Mouse (Mus musculus) thymus, adult 2 months (tissue): Measurements from ENCODE around the gene Nucb1. TPM values are rescaled to one million over a fixed set of nuclear protein-coding genes. Genes with fewer than 3 reads are reported as not detected.
"Not testable (repeated sequence)": the region's sequence is repeated elsewhere in the genome, so short reads cannot be mapped to it uniquely, and the experiment has no call there.

Experiments
- DNase-seq: peaks from one replicate; pipeline ENCODE4 v3.0.0; 2021
- H3K27ac ChIP-seq: fragments of 200-500 bp; 2 replicates; pipeline ENCODE4 v1.5.1; 2012; ENCODE audit warnings: low read length, control low read depth; ENCODE audit not compliant: control insufficient read depth, insufficient read depth
- H3K27me3 ChIP-seq: fragments of 200-500 bp; 2 replicates; pipeline ENCODE4 v1.6.1; 2012; ENCODE audit warnings: mild to moderate bottlenecking, low read length, moderate library complexity, mixed read lengths; ENCODE audit not compliant: control insufficient read depth, insufficient read depth
- H3K36me3 ChIP-seq: fragments of 200-500 bp; 2 replicates; pipeline ENCODE4 v1.6.1; 2012; ENCODE audit warnings: mild to moderate bottlenecking, low read length, moderate library complexity; ENCODE audit not compliant: control insufficient read depth, insufficient read depth
- H3K4me1 ChIP-seq: fragments of 200-500 bp; replicated peaks from 2 replicates; pipeline ENCODE4 v1.6.1; 2012; ENCODE audit warnings: low read length; ENCODE audit not compliant: control insufficient read depth, insufficient read depth
- H3K4me3 ChIP-seq: fragments of 200-500 bp; 2 replicates; pipeline ENCODE4 v1.5.1; 2012; ENCODE audit warnings: mild to moderate bottlenecking, low read length, control low read depth, moderate library complexity; ENCODE audit not compliant: control insufficient read depth, insufficient read depth
- CTCF ChIP-seq: fragments of 200-500 bp; IDR thresholded peaks from 2 replicates; pipeline ENCODE4 v1.5.1; 2012; ENCODE audit warnings: mild to moderate bottlenecking, control low read depth, low read length, moderate library complexity, borderline replicate concordance; ENCODE audit not compliant: control insufficient read depth, poor library complexity, insufficient read depth; ENCODE audit errors: extremely low read depth
- POLR2A ChIP-seq: fragments of 200-500 bp; IDR thresholded peaks from 2 replicates; pipeline ENCODE4 v1.6.1; 2012; ENCODE audit warnings: mild to moderate bottlenecking, low read length, control low read depth, moderate library complexity; ENCODE audit not compliant: control insufficient read depth, poor library complexity, insufficient read depth; ENCODE audit errors: extremely low read depth
- WGBS: fragments of 180-500 bp; shearing (Covaris S2); methylation state at CpG from one replicate; pipeline ENCODE4 v1.1.7; 2018; 5-methylcytosine and 5-hydroxymethylcytosine counted together
- polyA plus RNA-seq: library from polyadenylated mRNA; depleted of rRNA; stranded (reverse); fragments of >200 nt; gene quantifications from 2 replicates; pipeline ENCODE4 v1.2.3, GENCODE M21; 2012

Gene Nucb1
- polyA plus RNA-seq, 1 experiment: 216 TPM

DNA sequence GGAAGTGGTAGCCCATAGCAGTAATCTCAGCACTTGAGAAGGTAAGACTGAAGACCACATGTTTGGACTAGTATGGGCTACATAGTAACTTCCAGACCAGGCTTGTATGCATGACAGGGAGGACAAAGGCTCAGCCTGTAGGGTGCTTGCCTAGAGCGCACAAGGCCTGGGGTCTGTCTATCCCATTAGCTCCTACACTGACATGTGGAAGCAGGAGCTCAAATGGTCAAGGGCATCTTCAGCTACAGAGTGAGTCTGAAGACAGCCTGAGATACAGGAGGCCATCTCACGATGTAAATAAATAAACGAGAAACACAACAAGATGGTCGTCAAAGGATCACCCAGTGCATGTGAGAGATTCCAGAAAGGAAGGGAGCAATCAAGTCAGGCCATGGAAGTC, 47.9 kb downstream of the Nucb1 start:
- Histone ChIP-seq H3K36me3 (peaks cover 11% of the 10 kb centered on the region), H3K27me3 (no peaks in the 10 kb centered on the region), H3K27ac (no peak overlapping the region), H3K4me3 (no peak overlapping the region), H3K4me1 (peaks cover 30% of the 10 kb centered on the region)
- 97% methylated on average over 4 of the region's 4 CpGs for WGBS
- TF ChIP-seq POLR2A (no peak), CTCF (no peak)
- DNase-seq: no peak

GRCm38 (mm10) chr7:45461781-45462180, 48.4 kb downstream of the Nucb1 start:
- no peak overlapping the region for H3K4me3 ChIP-seq
- WGBS: 95% methylated on average over 4 of the region's 4 CpGs
- no peak for TF ChIP-seq POLR2A
- no peak for TF ChIP-seq CTCF
- no peak overlapping the region for H3K27ac ChIP-seq
- DNase-seq: no peak
- H3K4me1 ChIP-seq: peaks cover 30% of the 10 kb centered on the region
- H3K27me3 ChIP-seq: no peaks in the 10 kb centered on the region
- H3K36me3 ChIP-seq: peaks cover 11% of the 10 kb centered on the region

GRCm38 (mm10) chr7:45461326-45461725, 48.9 kb downstream of the Nucb1 start:
- no peak overlapping the region for H3K27ac ChIP-seq
- no peak for DNase-seq
- 96% methylated on average over 4 of the region's 5 CpGs for WGBS
- no peaks in the 10 kb centered on the region for H3K27me3 ChIP-seq
- no peak for TF ChIP-seq CTCF
- no peak for TF ChIP-seq POLR2A
- H3K4me3 ChIP-seq: no peak overlapping the region
- peaks cover 29% of the 10 kb centered on the region for H3K4me1 ChIP-seq
- peaks cover 11% of the 10 kb centered on the region for H3K36me3 ChIP-seq

DNA sequence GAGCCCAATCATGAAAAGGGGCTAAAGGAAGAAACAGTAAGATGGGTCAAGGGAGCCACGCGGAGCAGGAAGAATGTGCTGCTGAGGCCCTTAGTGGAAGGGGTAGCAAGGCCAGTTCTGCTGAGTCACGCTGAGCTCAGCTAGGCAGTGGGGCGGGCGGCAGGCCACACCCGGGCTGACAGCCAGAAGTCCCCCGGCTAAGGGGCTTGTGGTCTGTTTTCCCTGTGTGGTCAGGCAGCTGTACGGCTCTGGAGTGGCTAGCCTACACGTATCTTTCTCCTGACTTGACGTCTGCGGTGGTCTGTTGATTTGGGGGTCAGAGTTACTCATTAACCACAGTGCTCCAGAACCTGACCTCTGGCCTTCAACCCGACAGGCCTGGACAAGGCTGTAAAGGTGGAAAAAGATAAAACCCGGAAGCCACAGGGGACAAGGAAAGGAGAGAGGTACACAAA, 49.3 kb downstream of the Nucb1 start:
- TF ChIP-seq CTCF (no peak), POLR2A (no peak)
- WGBS: 36% methylated on average over 13 of the region's 13 CpGs
- no peak overlapping the region; the same call in 1 of the 2 replicates for H3K27ac ChIP-seq
- H3K4me3 ChIP-seq: no peak overlapping the region
- H3K27me3 ChIP-seq: no peaks in the 10 kb centered on the region
- DNase-seq: peak; percentile 42
- peaks cover 11% of the 10 kb centered on the region for H3K36me3 ChIP-seq
- peaks cover 25% of the 10 kb centered on the region for H3K4me1 ChIP-seq

DNA sequence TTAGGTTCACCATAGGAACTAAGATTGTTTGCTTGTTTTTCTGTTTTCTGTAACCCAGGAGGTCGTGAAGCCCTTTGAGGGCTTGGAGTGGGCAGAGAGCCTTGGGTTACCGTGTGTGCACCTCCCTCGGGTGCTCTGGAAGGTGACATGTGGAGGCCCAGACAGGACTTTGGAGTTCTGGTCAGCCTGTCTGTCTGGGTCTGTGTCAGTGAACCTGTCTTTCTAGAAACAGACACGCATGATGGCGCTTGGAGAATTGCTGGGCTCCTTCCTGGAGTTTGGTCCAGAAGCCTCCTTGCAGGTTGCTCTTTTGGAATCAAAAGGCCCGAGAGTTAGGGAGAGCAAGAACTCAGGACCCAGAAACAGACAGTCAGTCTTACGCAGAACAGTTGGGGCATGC, 49.8 kb downstream of the Nucb1 start:
- 64% methylated on average over 7 of the region's 7 CpGs for WGBS
- peaks cover 11% of the 10 kb centered on the region for H3K36me3 ChIP-seq
- no peak for TF ChIP-seq CTCF
- TF ChIP-seq POLR2A: no peak
- H3K4me3 ChIP-seq: no peak overlapping the region
- peak overlapping the region; percentile 34; the same call in 1 of the 2 replicates for H3K27ac ChIP-seq
- no peak for DNase-seq
- H3K4me1 ChIP-seq: peaks cover 20% of the 10 kb centered on the region
- no peaks in the 10 kb centered on the region for H3K27me3 ChIP-seq

GRCm38 (mm10) chr7:45459564-45460140, 50.6 kb downstream of the Nucb1 start, which contains the start of gene Ftl1:
TSS of gene Ftl1 (minus strand) at chr7:45459884.
- peaks cover 20% of the 10 kb centered on the region for H3K4me1 ChIP-seq
- under 1% methylated on average over 32 of the region's 37 CpGs for WGBS

More at GRCm38 (mm10) chr7:45459564-45460140, 50.6 kb downstream of the Nucb1 start, which contains the start of gene Ftl1:
- not testable (repeated sequence) for H3K27me3 ChIP-seq
- peak within 1 kb of the TSS; percentile 90 for H3K27ac ChIP-seq
- DNase-seq: peak; percentile 95
- TF ChIP-seq POLR2A (peak; percentile 95), CTCF (0 out of 2 replicates have a peak, but pooled peaks have one; percentile 18)
- H3K36me3 ChIP-seq: peaks cover 11% of the 10 kb centered on the region
- H3K4me3 ChIP-seq: peak within 1 kb of the TSS; percentile 99
